Comparison of ENCODE assay signal across 12 mouse cellular contexts in the genomic region with DNA sequence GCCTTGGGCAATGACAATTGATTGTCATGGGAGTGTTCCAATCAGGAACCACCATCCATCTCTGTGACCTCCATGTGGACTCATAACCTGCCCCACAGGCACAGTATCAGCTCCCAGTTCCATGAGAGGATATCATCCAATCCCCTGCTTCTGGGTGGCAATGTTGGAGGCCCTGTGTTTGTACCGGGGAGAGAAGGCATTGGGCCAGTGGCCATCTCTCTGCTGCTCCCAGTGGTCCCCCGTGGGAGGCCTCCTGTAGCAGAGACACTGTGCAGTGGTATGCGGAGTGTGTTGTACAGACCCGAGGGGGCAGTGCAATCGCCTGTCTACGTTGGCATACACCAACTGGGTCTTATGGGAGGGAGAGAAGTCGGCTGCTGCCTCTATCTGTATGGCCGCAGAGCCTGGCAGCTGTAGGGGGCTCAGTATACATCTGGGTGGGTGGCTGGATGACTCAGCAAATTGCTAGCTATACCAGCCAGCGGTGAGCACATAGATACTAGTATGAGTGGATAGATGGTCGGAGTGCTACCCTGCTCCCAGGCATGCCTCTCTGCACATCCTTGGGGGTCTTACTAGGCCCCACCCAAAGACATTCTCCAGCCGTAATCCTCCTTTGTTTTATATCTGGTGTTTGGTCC. TPM values are rescaled to one million over a fixed set of nuclear protein-coding genes. Genes with fewer than 3 reads are reported as not detected.
DNase-seq lines count a peak whose midpoint lies in the region; ATAC-seq and TF ChIP-seq lines count a peak whose summit lies in the region.
"Had no signal": no experiment of that assay in that cellular context is flagged by ENCODE, and none has a peak within 500 bp of the region (broad histone marks: within the 10 kb centered on the region; RNA-seq: fewer than 3 reads in every experiment).

No protein-coding gene starts in this region.

- H3K36me3 ChIP-seq in kidney, postnatal 0 days (ENCODE audit: insufficient read depth, low read length) = no peaks in the 10 kb centered on the region
- H3K36me3 ChIP-seq in liver, embryonic 14.5 days (replicated peaks; ENCODE audit: control insufficient read depth, insufficient read depth, low read depth) = no peaks in the 10 kb centered on the region

- no peak for TF ChIP-seq CTCF in gastrocnemius, adult 2 months (IDR thresholded peaks at IDR 0.05)
- TF ChIP-seq CTCF in kidney, postnatal 0 days (IDR thresholded peaks at IDR 0.05; ENCODE audit: low read depth) = peak; percentile 11; the same call in 1 of the 2 replicates
- peak; percentile 59 for TF ChIP-seq CTCF in liver, embryonic 14.5 days (IDR thresholded peaks at IDR 0.05; ENCODE audit: low read depth)

- H3K9me3 ChIP-seq in kidney, postnatal 0 days (replicated peaks; ENCODE audit: low read length) = no peaks in the 10 kb centered on the region
- no peaks in the 10 kb centered on the region for H3K9me3 ChIP-seq in liver, embryonic 14.5 days (ENCODE audit: control insufficient read depth, low read length)

- H3K4me3 ChIP-seq in gastrocnemius, adult 2 months = no peak overlapping the region
- no peak overlapping the region for H3K4me3 ChIP-seq in kidney, postnatal 0 days (replicated peaks; ENCODE audit: low read depth, low read length)
- H3K4me3 ChIP-seq in liver, embryonic 14.5 days (ENCODE audit: insufficient read depth in 1 of 2, low read depth in 2 of 2, low read length in 2 of 2) = no peak overlapping the region
- H3K4me3 ChIP-seq: left cerebral cortex, adult 2 months had no signal

- H3K27ac ChIP-seq in gastrocnemius, adult 2 months = peak overlapping the region; percentile 89
- no peak overlapping the region for H3K27ac ChIP-seq in kidney, postnatal 0 days
- H3K27ac ChIP-seq in liver, embryonic 14.5 days = peak overlapping the region; percentile 99
- H3K27ac ChIP-seq: left cerebral cortex, adult 2 months had no signal

- 0 out of 2 replicates have a peak, but pooled peaks have one; percentile 34 for ATAC-seq in kidney, postnatal 0 days (replicated peaks; ENCODE audit: low FRiP score, low read depth)
- peak; percentile 20 for ATAC-seq in liver, embryonic 14.5 days (ENCODE audit: insufficient read depth)

- H3K4me2 ChIP-seq in kidney, postnatal 0 days (ENCODE audit: low read length) = no peak overlapping the region
- peak overlapping the region; percentile 35 for H3K4me2 ChIP-seq in liver, embryonic 14.5 days (ENCODE audit: low read depth)

- intact Hi-C loops in gastrocnemius, adult 2 months (cut with DNase I) = no loop called here
- intact Hi-C loops in left cerebral cortex, postnatal 25 days (cut with DNase I) = no loop called here

- H3K4me1 ChIP-seq in kidney, postnatal 0 days (replicated peaks; ENCODE audit: insufficient read depth, low read length) = peaks cover 10% of the 10 kb centered on the region
- peaks cover 66 to 83% of the 10 kb centered on the region in 2 experiments for H3K4me1 ChIP-seq in liver, embryonic 14.5 days (replicated peaks; ENCODE audit: control insufficient read depth in 2 of 2, insufficient read depth in 2 of 2, low read length in 1 of 2)

- H3K27me3 ChIP-seq in kidney, postnatal 0 days (ENCODE audit: insufficient read depth, low read length) = no peaks in the 10 kb centered on the region
- H3K27me3 ChIP-seq in liver, embryonic 14.5 days (ENCODE audit: control insufficient read depth, insufficient read depth, low read length) = no peaks in the 10 kb centered on the region

- DNase-seq in gastrocnemius, adult 2 months = no peak
- no peak for DNase-seq in gastrocnemius, postnatal 4 days (ENCODE audit: low spot score in 2 of 2)
- DNase-seq in kidney, postnatal 0 days (ENCODE audit: low spot score) = no peak
- no peak for DNase-seq in kidney, postnatal 25 days
- DNase-seq in c-Kit-positive CD71-positive TER-119-positive erythroid progenitor cells, embryonic 14.5 days (ENCODE audit: low spot score) = peak; percentile 55
- peak; percentile 51 to 54 (median 54) for DNase-seq in liver, embryonic 14.5 days (ENCODE audit: low read depth in 3 of 3, low spot score in 3 of 3)
- no peak for DNase-seq in adrenal gland, adult 2 months
- DNase-seq in left cerebral cortex, postnatal 25 days (ENCODE audit: low spot score in 2 of 2) = no peak
- DNase-seq: adrenal gland, postnatal 14 days; cerebellum, postnatal 14 days; kidney, adult 2 months had no signal

- TF ChIP-seq EP300 in liver, embryonic 14.5 days (IDR thresholded peaks at IDR 0.05; ENCODE audit: low read depth) = peak; percentile 39; the same call in 1 of the 2 replicates

- H3K9ac ChIP-seq in kidney, postnatal 0 days (ENCODE audit: low read depth, low read length) = no peak overlapping the region
- H3K9ac ChIP-seq in liver, embryonic 14.5 days (replicated peaks) = peak overlapping the region; percentile 4

- WGBS in kidney, postnatal 0 days = 81% methylated on average over 11 of the region's 11 CpGs
- WGBS in liver, embryonic 14.5 days (ENCODE audit: insufficient replicate concordance) = 37% methylated on average over 11 of the region's 11 CpGs

RNA-seq across cellular contexts. Expression of a gene that starts 50.5 kb away (rescaled TPM):
- total RNA-seq in gastrocnemius, adult 2 months (2021) = 10 to 100 TPM in 1 of 2 experiments, 1 to 10 TPM in 1; 5.8 to 11.4 TPM
- 10 to 100 TPM; 11.0 to 12.3 TPM for total RNA-seq in gastrocnemius, postnatal 4 days (2021)
- polyA plus RNA-seq in kidney, postnatal 0 days (2015; fragmentation: Nextera tagmentation; extraction: Ambion mirVana) = 13.3 and 13.5 TPM in 2 replicates
- polyA plus RNA-seq in liver, embryonic 14.5 days (2012; rRNA removed) = 6.1 and 7.5 TPM in 2 replicates
- 2.5 and 4.0 TPM in 2 replicates for polyA plus RNA-seq in liver, embryonic 14.5 days (2014; fragmentation: Nextera tagmentation; extraction: Ambion mirVana)
- 10 to 100 TPM; 13.8 to 19.5 TPM for total RNA-seq in adrenal gland, adult 2 months (2021)
- polyA plus RNA-seq in adrenal gland, adult 2 months (2012; rRNA removed) = 10.5 and 11.3 TPM in 2 replicates
- 10 to 100 TPM; 42.0 to 47.6 TPM for total RNA-seq in left cerebral cortex, postnatal 25 days (2021)

Comparison
In these comparisons a context has a peak if more than half of its experiments do, and no peak if none do; other contexts are left out.
1. DNase-seq: peak in c-Kit-positive CD71-positive TER-119-positive erythroid progenitor cells, embryonic 14.5 days (single experiment) and liver, embryonic 14.5 days (3 of 3); none in gastrocnemius, adult 2 months (single experiment), gastrocnemius, postnatal 4 days (0 of 2), kidney, postnatal 0 days (single experiment), kidney, postnatal 25 days (0 of 2), adrenal gland, adult 2 months (single experiment) and left cerebral cortex, postnatal 25 days (0 of 2).